Mouse (Mus musculus) liver, embryonic 14.5 days (tissue): ENCODE data around the gene Agtrap. TPM values are rescaled to one million over a fixed set of nuclear protein-coding genes. Genes with fewer than 3 reads are reported as not detected.

ENCODE experiments used
- ATAC-seq: fragments of 200-750 bp; cut with Nextera tagmentation; 2 replicates; pipeline ENCODE4 v1.8.0; 2017; ENCODE audit warnings: moderate number of reproducible peaks, mild to moderate bottlenecking, moderate library complexity; ENCODE audit not compliant: insufficient read depth
- DNase-seq, 3 experiments: peaks; one replicate each; pipeline ENCODE4 v3.0.0-alpha.2; 2012 to 2013; ENCODE audit warnings: low read depth in 3 of 3, low spot score in 3 of 3
- H3K27ac ChIP-seq: fragments of 300-500 bp; sonication (generic); 2 replicates; pipeline ENCODE4 v1.5.1; 2014; ENCODE audit warnings: moderate library complexity, mild to moderate bottlenecking, control low read depth, inconsistent platforms
- H3K27me3 ChIP-seq: fragments of 300-500 bp; sonication (generic); 2 replicates; pipeline ENCODE4 v1.6.1; 2014; ENCODE audit warnings: mild to moderate bottlenecking, low read length, moderate library complexity; ENCODE audit not compliant: control insufficient read depth, insufficient read depth
- H3K36me3 ChIP-seq: fragments of 300-500 bp; sonication (generic); replicated peaks from 2 replicates; pipeline ENCODE4 v1.6.1; 2014; ENCODE audit warnings: low read depth; ENCODE audit not compliant: control insufficient read depth, insufficient read depth
- H3K4me1 ChIP-seq, 2 experiments: fragments of 200-500 bp in 1 of 2; fragments of 300-500 bp in 1 of 2; sonication (generic) in 1 of 2; replicated peaks; 2 replicates each; pipeline ENCODE4 v1.6.1; 2012 to 2014; ENCODE audit warnings: antibody characterized with exemption in 1 of 2, inconsistent platforms in 1 of 2, low read length in 1 of 2; ENCODE audit not compliant: control insufficient read depth in 2 of 2, insufficient read depth in 2 of 2
- H3K4me2 ChIP-seq: fragments of 300-500 bp; sonication (generic); 2 replicates; pipeline ENCODE4 v1.6.1; 2014; ENCODE audit warnings: low read depth, mild to moderate bottlenecking, control low read depth, moderate library complexity
- H3K4me3 ChIP-seq, 2 experiments: fragments of 200-500 bp in 1 of 2; fragments of 300-500 bp in 1 of 2; sonication (generic) in 1 of 2; 2 replicates each; pipeline ENCODE4 v1.5.1; 2012 to 2014; ENCODE audit warnings: low read depth in 2 of 2, low read length in 2 of 2, mild to moderate bottlenecking in 2 of 2, control low read depth in 1 of 2, inconsistent platforms in 1 of 2, moderate library complexity in 1 of 2; ENCODE audit not compliant: insufficient read depth in 1 of 2
- H3K9ac ChIP-seq: fragments of 300-500 bp; sonication (generic); replicated peaks from 2 replicates; pipeline ENCODE4 v1.6.1; 2014; ENCODE audit warnings: mild to moderate bottlenecking, control low read depth, moderate library complexity
- H3K9me3 ChIP-seq: fragments of 300-500 bp; sonication (generic); 2 replicates; pipeline ENCODE4 v1.6.1; 2016; ENCODE audit warnings: low read length, mixed read lengths; ENCODE audit not compliant: control insufficient read depth
- CTCF ChIP-seq: IDR thresholded peaks from 2 replicates; pipeline ENCODE4 v1.5.1; 2016; ENCODE audit warnings: antibody characterized with exemption, low read depth, control low read depth
- EP300 ChIP-seq: IDR thresholded peaks from 2 replicates; pipeline ENCODE4 v1.6.1; 2016; ENCODE audit warnings: antibody characterized with exemption, low read depth
- WGBS: fragments of 180-500 bp; shearing (Covaris S2); extraction: QIAGEN DNeasy Blood & Tissue Kit; methylation state at CpG from one replicate; pipeline ENCODE4 v1.1.7; 2014; ENCODE audit not compliant: insufficient replicate concordance; 5-methylcytosine and 5-hydroxymethylcytosine counted together
- polyA plus RNA-seq, 2 experiments: library from polyadenylated mRNA; depleted of rRNA in 1 of 2; stranded (reverse) in 1 of 2; unstranded in 1 of 2; fragments of >200 nt; fragmentation: Nextera tagmentation in 1 of 2; extraction: Ambion mirVana in 1 of 2; gene quantifications; 2 replicates each; pipeline versions ENCODE4 v1.2.1 to v1.2.3; 2012 to 2014

The Agtrap gene
- polyA plus RNA-seq, 2 experiments: 4.1 to 9.9 TPM

GRCm38 (mm10) chr4:148089166-148089565, 1.3 kb upstream of the Agtrap start:
- Histone ChIP-seq H3K36me3 (no peaks in the 10 kb centered on the region), H3K27me3 (no peaks in the 10 kb centered on the region), H3K9me3 (no peaks in the 10 kb centered on the region), H3K27ac (no peak overlapping the region), H3K4me1 (peaks cover 4 to 21% of the 10 kb centered on the region in 2 experiments), H3K4me3 (no peak overlapping the region), H3K9ac (no peak overlapping the region), H3K4me2 (no peak overlapping the region)
- DNase-seq (no peak), ATAC-seq (no peak)
- TF ChIP-seq EP300: no peak
- no peak for TF ChIP-seq CTCF
- WGBS: 65% methylated on average over 4 of the region's 4 CpGs

DNA sequence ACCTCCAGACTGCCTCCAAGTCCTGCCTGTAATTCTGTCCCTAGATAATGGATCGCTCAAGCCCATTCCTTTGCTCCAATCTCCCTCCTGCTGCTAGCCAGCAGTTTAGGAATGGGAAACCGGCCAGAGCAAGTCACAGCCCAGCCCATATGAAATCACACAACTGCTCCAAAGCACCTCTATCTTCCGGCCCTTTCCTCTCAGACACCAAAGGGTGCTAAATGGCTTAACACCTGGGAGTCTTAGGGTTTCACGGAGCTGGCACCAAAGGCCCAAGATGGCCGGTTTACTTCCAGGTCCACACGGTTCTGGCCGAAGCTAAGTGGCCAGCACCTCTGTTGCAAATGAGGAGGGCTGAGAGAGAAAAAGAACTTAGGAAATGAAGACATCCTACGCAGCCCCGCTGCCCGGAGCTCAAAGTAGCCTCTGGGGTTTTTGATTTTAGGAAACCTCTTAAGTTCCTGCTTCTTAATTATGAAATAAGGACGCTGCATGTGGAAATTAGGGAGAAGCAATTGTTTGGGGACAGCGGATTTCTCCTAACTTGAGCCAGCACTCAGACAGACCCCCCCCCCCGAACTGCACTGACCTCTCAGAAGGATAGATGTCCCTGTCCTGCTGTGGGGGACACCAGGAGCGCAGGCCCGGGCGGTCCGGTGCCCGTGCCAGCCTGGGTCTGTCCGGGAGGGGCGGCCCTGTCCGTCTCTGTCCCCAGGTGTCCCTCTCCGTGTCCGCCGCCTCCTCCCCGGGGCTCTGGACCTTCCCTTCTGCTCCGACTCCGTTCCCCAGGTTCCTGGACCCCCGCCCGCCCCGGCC, 532 bp downstream of the Agtrap start:
- no peaks in the 10 kb centered on the region for H3K9me3 ChIP-seq
- H3K4me1 ChIP-seq: peaks cover 21 to 39% of the 10 kb centered on the region in 2 experiments
- H3K27ac ChIP-seq: no peak overlapping the region; the same call in 1 of the 2 replicates
- DNase-seq: no peak
- TF ChIP-seq CTCF: no peak
- TF ChIP-seq EP300: no peak
- 5% methylated on average over 29 of the region's 30 CpGs for WGBS
- H3K27me3 ChIP-seq: no peaks in the 10 kb centered on the region
- H3K9ac ChIP-seq: peak overlapping the region; percentile 89
- no peaks in the 10 kb centered on the region for H3K36me3 ChIP-seq
- H3K4me3 ChIP-seq: peak overlapping the region; percentile 61 to 86
- ATAC-seq: peak; percentile 40
- peak overlapping the region; percentile 88 for H3K4me2 ChIP-seq

- Histone ChIP-seq H3K9me3 (no peaks in the 10 kb centered on the region), H3K36me3 (no peaks in the 10 kb centered on the region), H3K27me3 (no peaks in the 10 kb centered on the region), H3K4me3 (no peak overlapping the region), H3K27ac (no peak overlapping the region), H3K9ac (no peak overlapping the region), H3K4me1 (peaks cover 21 to 39% of the 10 kb centered on the region in 2 experiments), H3K4me2 (no peak overlapping the region)
- DNase-seq (no peak), ATAC-seq (no peak)
- WGBS: 69% methylated on average over 3 of the region's 3 CpGs
- no peak for TF ChIP-seq EP300
- TF ChIP-seq CTCF: no peak
Observed at GRCm38 (mm10) chr4:148085907-148086305, 1.9 kb downstream of the Agtrap start.

DNA sequence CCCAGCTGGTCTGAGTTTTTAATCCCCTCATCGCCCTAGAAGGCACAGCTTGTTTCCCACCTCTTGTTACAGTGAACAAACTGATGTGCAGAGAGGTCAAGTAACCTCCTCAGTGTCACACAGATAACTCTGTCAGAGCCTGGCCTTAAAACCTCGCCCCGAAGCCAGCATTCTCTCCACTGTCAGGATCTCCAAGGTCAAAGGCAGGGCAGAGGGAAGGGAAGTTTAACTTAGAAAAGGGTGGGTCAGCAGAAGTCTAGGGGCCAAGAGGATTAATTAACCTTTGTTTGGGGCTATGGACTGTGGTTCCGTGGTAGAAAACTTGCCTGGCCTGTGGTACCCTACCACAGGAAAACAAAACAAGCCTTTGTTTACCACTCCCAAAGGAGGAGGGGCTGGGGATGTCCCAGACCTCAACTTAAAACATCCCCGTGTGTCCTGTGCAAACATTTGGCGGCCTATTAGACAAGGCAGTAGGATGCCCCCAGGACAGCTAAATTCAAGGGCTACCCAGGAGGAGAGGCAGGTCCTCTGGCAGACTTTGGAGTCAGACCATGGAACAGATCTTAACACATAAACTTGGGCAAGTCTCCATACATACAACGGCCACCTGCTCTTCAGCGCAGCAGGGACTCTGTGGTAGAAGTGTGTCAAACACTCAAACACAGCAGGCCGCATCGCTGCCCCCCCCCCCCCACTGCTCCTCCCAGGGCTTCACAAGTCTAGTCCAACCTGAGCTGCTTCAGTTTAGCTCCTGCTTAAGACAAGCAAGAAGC, 2.5 kb downstream of the Agtrap start:
- DNase-seq (no peak), ATAC-seq (no peak)
- WGBS: 52% methylated on average over 10 of the region's 10 CpGs
- H3K27ac ChIP-seq: no peak overlapping the region
- TF ChIP-seq CTCF: no peak
- no peak for TF ChIP-seq EP300
- peaks cover 21 to 39% of the 10 kb centered on the region in 2 experiments for H3K4me1 ChIP-seq
- no peak overlapping the region for H3K4me3 ChIP-seq
- H3K27me3 ChIP-seq: no peaks in the 10 kb centered on the region
- H3K4me2 ChIP-seq: 0 out of 2 replicates have a peak overlapping the region, but pooled peaks have one; percentile 4
- no peak overlapping the region for H3K9ac ChIP-seq
- H3K9me3 ChIP-seq: no peaks in the 10 kb centered on the region
- H3K36me3 ChIP-seq: no peaks in the 10 kb centered on the region

- no peak for DNase-seq
- Histone ChIP-seq H3K4me1 (peaks cover 21 to 39% of the 10 kb centered on the region in 2 experiments), H3K27ac (no peak overlapping the region), H3K9me3 (no peaks in the 10 kb centered on the region), H3K4me2 (peak overlapping the region; percentile 38), H3K27me3 (no peaks in the 10 kb centered on the region), H3K9ac (no peak overlapping the region), H3K4me3 (no peak overlapping the region), H3K36me3 (no peaks in the 10 kb centered on the region)
- 32% methylated on average over 7 of the region's 8 CpGs for WGBS
- no peak for ATAC-seq
- TF ChIP-seq EP300 (no peak), CTCF (no peak)
Observed at GRCm38 (mm10) chr4:148084261-148084714, 3.5 kb downstream of the Agtrap start.
